Mouse (Mus musculus) cerebellum, adult 2 months (tissue): ENCODE results near the gene Ifnar2.

Experiments used
- CTCF ChIP-seq: fragments of 200-500 bp; IDR thresholded peaks from 2 replicates; pipeline ENCODE4 v1.5.1; 2011; ENCODE audit warnings: low read depth, mild to moderate bottlenecking, control low read depth, low read length, moderate library complexity, borderline replicate concordance; ENCODE audit not compliant: insufficient read depth
- POLR2A ChIP-seq: fragments of 200-500 bp; IDR thresholded peaks from 2 replicates; pipeline ENCODE4 v1.6.1; 2011; ENCODE audit warnings: low read length, control low read depth, borderline replicate concordance; ENCODE audit not compliant: insufficient read depth

GRCm38 (mm10) chr16:91396844-91397537, 24.4 kb downstream of the Ifnar2 start:
- no peak for TF ChIP-seq CTCF
- no peak for TF ChIP-seq POLR2A
